Mouse (Mus musculus) neural tube, embryonic 10.5 days (tissue): Measurements from ENCODE around the gene Atg10.

Experiments
- DNase-seq: peaks from one replicate; pipeline ENCODE4 v3.0.0-alpha.2; 2017; ENCODE audit warnings: low spot score; ENCODE audit errors: extremely low spot score

Gene Atg10

GRCm38 (mm10) chr13:91038034-91038433 is 185.7 kb downstream of the Atg10 start:
- no peak for DNase-seq

- DNase-seq = no peak
Measured at GRCm38 (mm10) chr13:91037405-91037804, 186.4 kb downstream of the Atg10 start.

GRCm38 (mm10) chr13:91031836-91032235 is 191.9 kb downstream of the Atg10 start:
- DNase-seq = no peak

GRCm38 (mm10) chr13:91023447-91023846 is 200.3 kb downstream of the Atg10 start:
- no peak for DNase-seq

GRCm38 (mm10) chr13:91011851-91012250 is 211.9 kb downstream of the Atg10 start:
- DNase-seq = no peak

- no peak for DNase-seq
Measured at GRCm38 (mm10) chr13:90995034-90995629, 228.6 kb downstream of the Atg10 start.

GRCm38 (mm10) chr13:90993602-90994001 is 230.2 kb downstream of the Atg10 start:
- DNase-seq = no peak

GRCm38 (mm10) chr13:90992948-90993347 is 230.8 kb downstream of the Atg10 start:
- no peak for DNase-seq

- DNase-seq = no peak
Measured at GRCm38 (mm10) chr13:90988226-90988625, 235.5 kb downstream of the Atg10 start.

- DNase-seq = no peak
Measured at GRCm38 (mm10) chr13:90985417-90985816, 238.4 kb downstream of the Atg10 start.

GRCm38 (mm10) chr13:90984073-90984472 is 239.7 kb downstream of the Atg10 start:
- DNase-seq = no peak

GRCm38 (mm10) chr13:90981798-90982197 is 242.0 kb downstream of the Atg10 start:
- no peak for DNase-seq

GRCm38 (mm10) chr13:90980878-90981674 is 242.7 kb downstream of the Atg10 start:
- no peak for DNase-seq

- no peak for DNase-seq
Measured at GRCm38 (mm10) chr13:90977057-90977456, 246.7 kb downstream of the Atg10 start.

GRCm38 (mm10) chr13:90973409-90973808 is 250.4 kb downstream of the Atg10 start:
- no peak for DNase-seq

GRCm38 (mm10) chr13:90970259-90971017 is 253.3 kb downstream of the Atg10 start:
- DNase-seq = no peak

GRCm38 (mm10) chr13:90968940-90969339 is 254.8 kb downstream of the Atg10 start:
- DNase-seq = no peak

- DNase-seq = peak; percentile 70
Measured at GRCm38 (mm10) chr13:90967422-90967821, 256.3 kb downstream of the Atg10 start.

GRCm38 (mm10) chr13:90965996-90966395 is 257.8 kb downstream of the Atg10 start:
- DNase-seq = no peak

GRCm38 (mm10) chr13:90964511-90964910 is 259.3 kb downstream of the Atg10 start:
- DNase-seq = no peak

- no peak for DNase-seq
Measured at GRCm38 (mm10) chr13:90962836-90963760, 260.7 kb downstream of the Atg10 start.
